Mouse (Mus musculus) mature B cell (primary cell): ENCODE measurements around the gene Cyp4f39.
"Not testable (repeated sequence)": the region's sequence is repeated elsewhere in the genome, so short reads cannot be mapped to it uniquely, and the experiment has no call there.

Source experiments
- in situ Hi-C: fragments of 300-500 bp; cut with MboI; formaldehyde crosslinking; loops from 2 replicates; pipeline ENCODE4 v1.14.3; 2019

The Cyp4f39 gene

DNA sequence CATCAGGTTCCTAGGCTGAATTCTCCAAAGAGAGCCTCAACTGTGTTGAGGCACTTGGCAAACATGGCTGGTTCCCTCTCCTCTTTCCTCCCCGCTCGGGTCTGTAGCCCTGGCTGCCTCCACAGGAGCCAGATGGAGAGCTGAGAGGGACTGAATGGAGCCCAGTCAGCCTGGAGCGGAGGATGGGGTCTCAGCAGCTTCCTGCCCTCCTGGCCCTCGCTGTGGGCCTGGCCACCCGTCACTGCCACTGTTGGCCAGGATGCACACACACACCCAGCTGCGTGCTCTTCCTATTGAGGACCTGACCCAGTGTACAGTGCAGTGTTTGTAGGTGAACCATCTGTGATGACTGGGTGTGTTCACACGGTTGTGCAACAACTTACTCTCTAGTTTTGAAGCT, 19.7 kb downstream of the Cyp4f39 start:
- in situ Hi-C loops: no loop called here

DNA sequence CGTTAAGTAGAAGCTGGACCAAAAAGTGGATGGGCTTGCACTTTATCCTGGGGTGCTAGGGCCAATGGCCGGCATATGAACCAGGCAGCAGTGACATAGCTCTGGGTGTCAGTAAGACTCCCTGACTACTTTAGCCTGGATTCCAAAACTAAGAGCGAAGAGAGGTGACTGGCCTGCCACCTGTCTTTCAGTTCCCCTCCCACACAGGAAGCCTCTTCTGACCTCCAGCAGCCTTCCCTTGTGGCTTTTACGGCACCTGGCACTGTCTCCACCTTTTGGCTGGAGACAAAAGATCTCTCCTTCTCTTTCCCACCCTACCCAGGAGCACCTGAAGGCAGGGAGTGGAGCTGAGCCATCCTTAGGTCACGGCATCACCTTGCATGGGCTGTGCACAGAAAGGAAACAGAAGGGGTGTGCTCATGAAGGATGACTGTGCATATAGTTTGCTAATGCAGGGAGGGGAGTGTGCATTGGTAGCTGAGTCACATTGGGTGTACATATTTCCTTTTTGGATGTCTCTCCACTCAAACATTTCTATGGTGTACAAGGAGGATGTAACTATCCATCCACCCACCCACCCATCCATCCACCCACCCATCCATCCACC, 22.5 kb downstream of the Cyp4f39 start:
- in situ Hi-C loops: no loop called here

DNA sequence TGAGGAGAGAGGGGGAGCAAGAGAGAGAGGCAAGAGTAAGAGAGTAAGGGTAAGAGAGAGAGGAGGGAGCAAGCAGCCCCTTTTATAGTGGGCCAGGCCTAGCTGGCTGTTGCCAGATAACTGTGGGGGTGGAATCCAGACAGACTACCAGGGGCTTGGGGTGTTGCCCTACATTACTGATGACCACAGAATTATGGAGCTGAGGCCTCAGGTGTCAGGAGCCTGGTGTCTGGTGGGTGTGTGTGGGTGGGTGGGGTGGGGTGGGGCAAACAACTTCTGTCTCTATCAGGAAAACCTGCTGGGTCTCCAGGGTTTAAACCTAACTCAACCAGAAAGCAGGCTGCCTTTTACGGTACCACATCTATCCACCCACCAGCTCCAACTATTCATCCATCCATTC, 24.7 kb downstream of the Cyp4f39 start:
- in situ Hi-C loops: no loop called here

DNA sequence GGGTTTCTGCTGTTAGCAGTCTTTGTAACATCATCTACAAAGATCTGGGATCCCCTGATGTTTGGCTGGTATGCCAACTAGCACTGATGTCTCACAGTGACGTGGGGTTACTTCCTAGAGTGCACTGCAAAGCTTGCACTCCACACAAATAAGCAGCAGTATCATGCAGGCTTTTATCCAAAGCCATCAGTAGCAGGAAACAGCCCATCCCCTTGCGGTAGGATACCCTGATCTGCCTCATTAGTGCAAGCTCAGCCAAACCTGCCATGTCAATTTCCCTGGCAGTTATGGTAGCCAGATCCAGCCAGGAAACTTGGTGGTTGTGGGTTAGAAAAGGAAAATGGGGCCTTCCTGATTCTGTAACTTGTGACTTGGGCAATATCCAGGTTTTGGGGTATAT, 26.2 kb downstream of the Cyp4f39 start:
- in situ Hi-C loops: no loop called here

DNA sequence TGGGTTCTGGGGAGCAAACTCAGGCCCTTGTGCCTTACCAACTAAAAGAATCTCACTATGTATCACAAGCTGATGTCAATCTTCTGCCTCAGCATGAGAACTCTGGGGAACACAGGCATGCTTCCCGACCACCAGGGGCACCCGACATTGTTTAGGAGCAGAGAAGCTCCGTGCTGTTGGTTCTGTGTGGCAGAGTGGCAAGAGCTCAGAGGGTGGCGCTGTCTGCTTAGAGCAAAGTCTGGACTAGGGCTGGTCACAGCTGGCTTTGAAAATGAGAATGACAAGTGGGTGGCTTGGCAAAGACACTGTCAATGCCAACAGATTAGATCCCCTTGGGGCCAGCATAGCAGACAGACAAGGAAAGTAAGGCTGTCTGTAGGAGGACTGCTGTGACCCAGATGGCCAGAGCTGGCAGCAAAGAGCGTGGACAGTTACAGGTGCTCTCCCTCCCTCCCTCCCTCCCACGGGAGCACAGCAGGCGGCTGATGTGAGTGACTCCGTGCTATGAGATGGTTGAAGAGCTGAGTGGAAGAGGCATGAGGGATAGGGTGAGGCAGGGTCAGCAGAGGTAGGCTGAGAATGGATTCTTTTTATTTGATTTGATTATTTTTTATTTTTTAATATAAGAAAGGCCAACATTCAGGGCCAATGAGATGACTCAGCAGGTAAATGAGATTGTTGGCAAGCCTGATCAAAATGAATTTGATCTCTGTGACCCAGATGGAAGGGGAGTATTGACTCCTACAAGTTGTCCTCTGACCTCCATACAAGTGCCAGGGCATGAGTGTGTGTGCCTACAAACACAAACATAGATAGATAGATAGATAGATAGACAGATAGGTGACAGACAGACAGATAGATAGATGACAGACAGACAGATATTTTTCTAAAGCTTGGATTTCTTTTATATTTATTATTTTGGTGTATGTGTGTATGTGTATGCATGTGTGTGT, 27.3 kb downstream of the Cyp4f39 start:
- in situ Hi-C loops: no loop called here

DNA sequence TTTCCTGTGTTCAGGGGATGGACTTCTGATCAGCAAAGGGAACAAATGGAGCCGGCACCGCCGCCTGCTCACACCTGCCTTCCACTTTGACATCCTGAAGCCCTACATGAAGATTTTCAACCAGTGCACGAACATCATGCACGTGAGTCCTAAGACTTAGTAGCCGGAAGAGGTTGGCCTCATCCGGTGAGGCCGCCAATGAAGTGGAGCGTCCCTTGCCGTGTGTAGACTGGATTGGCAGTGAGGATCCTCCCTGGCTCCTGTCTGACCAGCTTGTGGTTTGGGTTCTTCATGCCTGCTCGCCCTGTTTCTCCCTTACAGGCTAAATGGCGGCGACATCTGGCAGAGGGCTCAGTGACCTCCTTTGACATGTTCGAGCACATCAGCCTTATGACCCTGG, 29.2 kb downstream of the Cyp4f39 start:
- in situ Hi-C loops: no loop called here

DNA sequence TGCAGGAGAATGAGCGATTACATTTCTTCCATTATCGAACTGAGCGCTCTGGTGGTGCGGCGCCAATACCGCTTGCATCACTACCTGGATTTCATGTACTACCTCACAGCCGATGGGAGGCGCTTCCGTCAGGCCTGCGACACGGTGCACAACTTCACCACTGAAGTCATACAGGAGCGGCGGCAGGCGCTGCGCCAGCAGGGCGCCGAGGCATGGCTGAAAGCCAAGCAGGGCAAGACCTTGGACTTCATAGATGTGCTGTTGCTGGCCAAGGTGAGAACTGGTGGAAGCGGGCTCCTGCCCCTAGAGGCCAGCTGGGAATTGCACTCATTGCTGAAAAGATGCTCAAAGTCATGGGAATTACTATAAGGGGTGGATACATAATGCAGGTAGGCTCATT, 30.7 kb downstream of the Cyp4f39 start:
- in situ Hi-C loops: no loop called here

DNA sequence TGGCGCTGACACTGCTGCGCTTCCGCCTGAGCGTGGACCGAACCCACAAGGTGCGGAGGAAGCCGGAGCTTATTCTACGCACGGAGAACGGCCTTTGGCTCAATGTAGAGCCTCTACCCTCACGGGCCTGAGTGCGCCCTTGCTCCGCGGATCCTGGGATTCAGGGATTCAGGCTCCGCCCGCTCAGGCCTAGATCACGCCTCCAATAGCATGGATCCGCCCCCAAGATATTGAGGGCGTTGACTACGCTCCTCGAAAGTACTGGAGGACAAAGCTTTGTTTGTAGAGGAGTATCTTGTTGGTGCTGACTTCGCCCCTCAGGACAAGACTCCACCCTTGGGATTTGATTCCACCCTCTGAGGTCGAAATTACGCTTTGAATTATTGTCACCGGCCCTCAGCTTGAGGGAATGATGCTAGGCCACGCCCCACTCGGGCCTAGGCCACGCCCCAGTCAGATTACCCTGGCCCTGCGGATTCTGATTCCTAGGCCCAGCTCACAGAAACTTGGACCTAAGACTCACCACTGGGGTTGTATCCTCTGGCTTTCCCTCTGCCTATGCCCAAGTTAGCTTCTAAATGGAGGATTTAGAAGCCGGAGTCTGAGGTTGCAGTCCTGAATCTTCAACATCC, 39.9 kb downstream of the Cyp4f39 start:
- in situ Hi-C loops: loop anchor here (10.0 kb wide), 1 partner anchor 148 kb away; no protein-coding TSS in a partner anchor

DNA sequence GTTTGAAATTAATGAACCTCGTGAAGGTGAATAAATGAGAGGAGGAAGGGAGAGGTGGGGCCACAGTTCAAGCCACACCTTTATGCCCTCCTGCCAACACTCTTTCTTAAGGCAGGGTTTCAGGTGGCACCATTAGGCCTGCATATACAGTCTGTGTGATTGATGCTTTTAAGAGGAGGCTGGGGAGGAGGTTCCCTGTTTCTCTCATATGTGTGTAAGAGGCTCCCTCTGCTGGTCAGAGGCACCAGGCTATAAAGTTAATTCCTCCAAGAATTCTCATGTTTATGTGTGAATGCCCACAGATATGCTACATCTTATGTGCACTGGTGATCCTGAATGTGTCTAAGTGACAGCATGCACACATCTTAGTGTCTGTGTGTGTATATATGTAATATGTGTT, 42.1 kb downstream of the Cyp4f39 start:
- in situ Hi-C loops: loop anchor here (10.0 kb wide), 1 partner anchor 150 kb away; no protein-coding TSS in a partner anchor

DNA sequence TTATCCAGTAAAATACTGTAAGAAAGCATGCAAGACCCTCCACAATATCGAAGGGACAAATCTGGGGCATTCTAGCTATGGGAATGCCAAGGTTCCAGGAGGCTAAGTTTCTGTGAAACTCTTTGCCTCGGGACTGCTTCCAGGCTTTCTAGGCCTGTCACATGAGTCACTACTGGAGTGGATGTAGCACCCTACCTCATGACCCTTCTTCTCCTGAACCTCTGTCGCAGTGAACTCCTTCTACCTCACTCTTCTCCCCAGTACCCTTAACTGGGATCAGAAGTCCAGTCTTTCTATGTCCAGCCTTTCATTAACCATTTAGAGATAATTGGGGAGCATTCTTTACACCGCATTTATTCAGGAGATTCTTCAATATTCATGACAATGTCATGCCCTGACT, 48.0 kb downstream of the Cyp4f39 start:
- in situ Hi-C loops: not testable (repeated sequence)

DNA sequence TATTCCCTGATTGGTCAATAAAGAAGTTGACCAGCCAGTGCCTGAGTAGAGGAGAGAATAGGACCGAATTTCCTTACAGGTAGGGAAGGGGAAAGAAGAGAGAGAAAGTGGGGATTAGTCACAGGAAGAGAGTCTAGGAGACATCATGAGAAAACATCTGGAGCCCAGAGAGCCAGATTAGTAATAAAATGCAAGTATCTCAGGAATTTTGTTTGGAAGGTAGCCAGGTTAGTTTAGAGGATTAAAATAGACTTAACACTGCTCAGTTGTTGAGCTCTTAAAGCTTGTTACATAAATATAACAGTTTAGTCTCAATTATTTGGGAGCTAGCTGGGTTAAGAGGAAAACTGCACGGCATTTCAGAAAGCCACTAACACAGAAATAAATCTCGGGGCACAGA, 48.5 kb downstream of the Cyp4f39 start:
- in situ Hi-C loops: no loop called here

DNA sequence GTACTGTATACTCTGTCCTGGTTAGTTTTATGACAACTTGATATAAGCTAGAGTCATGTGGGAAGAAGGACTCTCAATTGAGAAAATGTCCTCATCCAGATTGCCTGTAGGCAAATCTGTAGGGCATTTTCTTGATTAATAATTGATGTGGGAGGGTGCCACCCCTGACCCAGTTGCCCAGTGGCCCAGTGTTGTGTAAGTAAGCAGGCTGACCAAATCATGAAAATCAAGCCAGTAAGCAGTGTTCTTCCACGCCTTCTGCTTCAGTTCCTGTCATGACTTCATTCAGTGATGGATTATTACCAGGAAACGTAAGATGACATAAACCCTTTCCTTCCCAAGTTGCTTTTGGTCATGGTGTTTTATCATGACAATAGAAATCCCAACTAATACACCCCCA, 50.6 kb downstream of the Cyp4f39 start:
- in situ Hi-C loops: no loop called here

DNA sequence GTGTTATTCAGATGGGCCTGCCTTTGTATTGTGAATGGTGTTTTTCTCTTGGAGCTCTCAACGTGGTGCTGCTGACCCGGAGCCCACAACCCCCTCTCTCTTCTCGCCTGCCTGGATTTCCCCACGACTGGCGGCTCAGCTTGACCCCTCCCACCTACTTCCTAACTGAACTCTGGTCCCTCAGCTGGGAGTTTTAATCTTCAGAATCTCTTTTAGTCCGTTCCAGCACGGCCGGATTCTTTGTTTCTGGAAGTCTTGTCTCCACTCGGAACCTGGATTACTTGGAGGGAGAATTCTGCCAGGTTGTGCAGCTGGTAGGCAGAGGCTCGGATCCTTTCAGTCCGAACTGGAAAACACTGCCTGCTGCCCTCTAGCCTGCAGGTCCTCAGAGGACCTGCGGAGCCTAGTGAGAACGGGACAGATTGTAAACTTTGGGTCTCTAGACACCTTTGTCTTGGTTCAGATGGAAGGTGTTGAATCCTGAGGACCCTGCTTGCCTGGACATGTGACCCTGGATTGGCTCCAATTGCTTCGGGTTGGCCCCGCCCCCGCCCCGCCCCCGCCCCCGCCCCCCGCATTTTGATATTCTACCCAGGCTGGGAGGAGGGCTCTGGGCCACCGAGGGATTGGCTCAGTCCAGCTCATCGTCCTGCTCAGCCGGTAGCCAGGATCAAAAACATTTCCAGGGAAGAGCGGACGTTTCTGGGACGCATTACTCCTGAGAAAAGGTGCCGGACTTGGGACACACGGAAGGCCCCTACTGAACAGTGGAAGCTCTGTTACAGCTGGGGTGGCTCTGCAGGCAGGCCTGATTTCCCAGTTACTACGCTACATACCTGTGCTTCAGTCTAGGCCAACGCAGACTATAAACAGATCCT, 53.6 kb downstream of the Cyp4f39 start, which contains the start of gene Cyp4f17:
Gene Cyp4f17, plus strand, starts transcription at position 200 of the 878 bp plus-strand sequence.
- in situ Hi-C loops: no loop called here

DNA sequence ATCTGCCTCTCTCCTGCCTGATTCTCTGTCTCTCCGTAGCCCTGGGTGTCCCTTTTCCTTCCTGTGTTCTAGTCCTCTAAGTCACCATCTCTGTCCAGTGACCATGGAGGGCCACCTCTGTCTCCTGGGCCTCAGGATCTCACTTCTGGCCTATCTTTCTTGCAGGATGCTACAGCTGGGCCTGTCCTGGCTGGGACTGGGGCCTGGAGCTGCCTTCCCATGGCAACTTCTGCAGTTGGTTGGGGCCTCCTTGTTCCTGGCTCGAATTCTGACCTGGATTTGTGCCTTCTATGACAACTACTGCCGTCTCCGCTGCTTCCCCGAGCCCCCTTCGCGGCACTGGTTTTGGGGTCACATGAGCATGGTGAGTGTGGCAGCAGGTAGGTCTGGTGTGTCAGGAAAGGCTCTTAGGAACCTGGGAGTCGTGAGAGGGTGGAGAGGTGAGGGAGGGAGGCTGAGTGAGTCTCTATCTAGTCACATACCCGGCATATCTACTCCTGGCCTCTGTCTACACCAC, 54.3 kb downstream of the Cyp4f39 start:
- in situ Hi-C loops: no loop called here

DNA sequence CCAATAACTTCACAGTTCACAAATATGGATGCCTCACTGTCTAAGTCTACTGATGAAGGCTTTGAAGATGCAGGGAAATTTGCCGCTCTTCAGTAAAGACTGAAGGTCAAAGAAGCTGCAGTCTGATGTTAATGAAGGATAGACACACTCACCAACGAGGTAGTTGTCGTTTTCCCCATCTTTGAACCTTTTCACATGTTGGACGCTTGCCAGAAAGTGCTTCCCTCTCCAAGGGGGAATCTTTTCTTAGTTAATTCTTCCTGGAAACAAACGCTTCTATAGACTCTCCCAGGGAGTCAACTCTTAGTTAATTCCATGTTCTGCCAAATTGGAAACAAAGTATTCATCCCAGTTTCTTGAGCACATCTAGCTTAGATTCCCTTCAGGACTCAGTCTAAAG, 63.6 kb downstream of the Cyp4f39 start:
- in situ Hi-C loops: no loop called here

DNA sequence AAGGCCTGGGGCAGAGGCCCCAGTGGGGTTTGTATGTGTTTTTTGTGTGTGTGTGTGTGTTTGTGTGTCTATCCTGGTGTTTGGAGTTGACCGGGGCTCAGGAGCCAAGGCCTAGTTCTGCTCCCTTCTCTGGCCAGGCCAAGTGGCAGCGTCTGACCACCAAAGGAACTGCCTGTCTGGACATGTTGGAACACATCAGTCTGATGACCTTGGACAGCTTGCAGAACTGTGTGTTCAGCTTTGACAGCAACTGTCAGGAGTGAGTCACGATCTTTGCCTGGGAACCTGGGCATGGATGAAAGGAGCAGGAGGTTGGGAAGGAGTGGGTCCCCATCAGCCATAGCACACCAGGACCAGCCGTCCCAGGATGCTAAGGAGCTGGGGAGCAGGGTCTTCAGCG, 69.5 kb downstream of the Cyp4f39 start:
- in situ Hi-C loops: no loop called here

DNA sequence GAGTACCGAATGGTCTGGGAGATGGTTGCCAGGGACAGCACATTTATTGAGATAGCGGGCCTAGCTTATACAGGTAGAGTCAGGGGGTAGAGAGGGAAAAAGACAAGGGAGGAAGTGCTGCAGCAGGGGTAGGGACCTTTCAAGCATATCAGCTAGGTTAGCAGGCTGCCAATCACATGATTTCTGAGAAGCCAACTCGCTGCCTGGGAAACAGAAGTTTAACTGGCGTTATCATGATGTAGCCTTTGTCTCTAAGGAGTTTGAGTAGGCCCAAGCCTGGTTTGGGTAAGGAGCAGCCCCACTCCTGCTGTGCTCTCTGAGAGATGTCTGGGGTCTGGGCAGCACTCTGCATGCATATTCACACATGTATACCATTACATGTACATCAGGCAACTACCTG, 69.9 kb downstream of the Cyp4f39 start:
- in situ Hi-C loops: no loop called here

DNA sequence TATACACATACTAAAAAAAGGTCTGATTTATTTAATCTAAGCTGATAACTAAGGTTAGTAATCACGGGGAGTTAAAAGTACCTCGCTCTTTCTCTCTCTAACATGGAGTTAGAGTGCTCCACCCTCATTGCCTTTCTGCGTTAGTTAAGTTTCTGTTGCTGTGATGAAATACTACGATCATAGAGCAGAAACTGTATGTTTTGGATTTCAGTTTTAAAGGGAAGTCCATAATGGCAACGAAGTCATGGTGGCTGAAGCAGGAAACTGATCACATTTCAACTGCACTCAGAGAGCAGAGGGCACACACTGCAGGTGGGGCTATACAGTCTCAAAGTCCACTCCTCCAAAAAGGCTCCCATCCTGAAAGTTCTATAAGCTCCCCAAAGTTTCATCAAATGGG, 70.3 kb downstream of the Cyp4f39 start:
- in situ Hi-C loops: no loop called here

DNA sequence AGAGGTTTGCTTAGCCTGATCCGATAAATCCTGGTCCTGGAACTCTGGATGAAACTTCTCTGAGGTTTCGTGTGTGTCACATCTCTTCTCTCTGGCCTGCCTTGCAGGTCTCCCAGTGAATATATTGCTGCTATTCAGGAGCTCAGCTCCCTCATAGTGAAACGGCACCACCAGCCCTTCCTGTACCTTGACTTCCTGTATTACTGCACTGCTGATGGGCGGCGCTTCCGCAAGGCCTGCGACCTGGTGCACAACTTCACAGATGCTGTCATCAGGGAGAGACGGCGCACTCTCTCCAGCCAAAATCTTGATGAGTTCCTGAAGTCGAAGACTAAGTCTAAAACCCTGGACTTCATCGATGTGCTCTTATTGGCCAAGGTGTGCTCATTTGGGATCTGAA, 71.4 kb downstream of the Cyp4f39 start:
- in situ Hi-C loops: no loop called here

DNA sequence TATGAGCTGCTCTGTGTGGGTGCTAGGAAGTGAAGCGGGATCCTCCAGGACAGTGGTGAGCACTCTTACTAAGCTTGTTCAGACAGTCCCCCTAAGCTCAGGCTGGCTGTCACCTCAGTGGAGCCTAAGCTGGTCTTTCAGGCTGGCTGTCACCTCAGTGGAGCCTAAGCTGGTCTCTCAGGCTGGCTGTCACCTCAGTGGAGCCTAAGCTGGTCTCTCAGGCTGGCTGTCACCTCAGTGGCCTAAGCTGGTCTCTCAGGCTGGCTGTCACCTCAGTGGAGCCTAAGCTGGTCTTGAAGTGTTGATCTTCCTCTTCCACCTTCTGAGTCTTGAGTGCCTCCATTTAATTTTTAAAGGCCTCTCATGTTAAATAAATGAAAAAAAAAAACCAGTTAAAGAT, 73.8 kb downstream of the Cyp4f39 start:
- in situ Hi-C loops: loop anchor here (5.0 kb wide), 1 partner anchor 156 kb away; no protein-coding TSS in a partner anchor

DNA sequence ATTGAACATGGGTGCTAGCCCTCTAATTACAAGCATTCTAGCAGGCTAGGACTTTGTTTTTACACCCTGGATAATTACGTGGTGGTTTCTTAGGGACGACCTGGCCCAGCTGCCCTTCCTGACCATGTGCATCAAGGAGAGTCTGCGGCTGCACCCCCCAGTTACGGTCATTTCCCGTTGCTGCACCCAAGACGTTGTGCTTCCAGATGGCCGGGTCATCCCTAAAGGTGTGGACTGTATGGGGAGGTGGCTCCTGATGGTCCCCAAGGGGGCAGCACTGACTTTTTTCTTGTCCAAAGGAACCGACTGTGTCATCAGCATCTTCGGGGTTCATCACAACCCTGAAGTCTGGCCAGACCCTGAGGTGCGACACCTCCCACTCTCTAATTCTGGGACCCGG, 75.2 kb downstream of the Cyp4f39 start:
- in situ Hi-C loops: loop anchor here (5.0 kb wide), 1 partner anchor 155 kb away; no protein-coding TSS in a partner anchor
